Mouse (Mus musculus): Measurements from ENCODE around the gene P2rx4.

P2rx4 gene

GRCm38 (mm10) chr5:122756680-122757079 is 49.3 kb downstream of the P2rx4 start:
- no peak for DNase-seq (ENCODE audit: low spot score in 2 of 2)

GRCm38 (mm10) chr5:122763271-122764031 is 56.1 kb downstream of the P2rx4 start:
- DNase-seq (ENCODE audit: low spot score in 2 of 2), result no peak

- DNase-seq (ENCODE audit: low spot score in 2 of 2), result no peak
Observed at GRCm38 (mm10) chr5:122764032-122764464, 56.7 kb downstream of the P2rx4 start.

- DNase-seq (ENCODE audit: low spot score in 2 of 2), result no peak
Observed at GRCm38 (mm10) chr5:122767283-122767682, 59.9 kb downstream of the P2rx4 start.

GRCm38 (mm10) chr5:122769101-122769568 is 61.8 kb downstream of the P2rx4 start:
- no peak for DNase-seq (ENCODE audit: low spot score in 2 of 2)

GRCm38 (mm10) chr5:122770304-122770703 is 63.0 kb downstream of the P2rx4 start:
- DNase-seq (ENCODE audit: low spot score in 2 of 2), result no peak

GRCm38 (mm10) chr5:122770806-122771261 is 63.5 kb downstream of the P2rx4 start:
- DNase-seq (ENCODE audit: low spot score in 2 of 2), result no peak

GRCm38 (mm10) chr5:122771428-122771827 is 64.1 kb downstream of the P2rx4 start:
- DNase-seq (ENCODE audit: low spot score in 2 of 2), result no peak

GRCm38 (mm10) chr5:122773756-122774155 is 66.4 kb downstream of the P2rx4 start:
- no peak for DNase-seq (ENCODE audit: low spot score in 2 of 2)

- DNase-seq (ENCODE audit: low spot score in 2 of 2), result no peak
Observed at GRCm38 (mm10) chr5:122774743-122775611, 67.6 kb downstream of the P2rx4 start.

- DNase-seq (ENCODE audit: low spot score in 2 of 2), result no peak
Observed at GRCm38 (mm10) chr5:122775646-122776286, 68.4 kb downstream of the P2rx4 start.

GRCm38 (mm10) chr5:122777322-122777721 is 70.0 kb downstream of the P2rx4 start:
- no peak for DNase-seq (ENCODE audit: low spot score in 2 of 2)

GRCm38 (mm10) chr5:122778231-122779226 is 71.2 kb downstream of the P2rx4 start:
- peak in 1 of 2 experiments; percentile 32 for DNase-seq (ENCODE audit: low spot score in 2 of 2)
